Mouse (Mus musculus) cerebellum, postnatal 10 days (tissue): ENCODE measurements at regions not wholly inside any gene's neighbourhood (a gene's known extent, or its start where the extent isn't known, plus 50 kb on each side); places are given as distances from the start of the nearest gene placed in this dataset.

Experiments
- DNase-seq, 2 experiments: peaks; one replicate each; pipeline ENCODE4 v3.0.0; 2021; ENCODE audit warnings: mixed read lengths in 2 of 2

- no peak for DNase-seq
Observed at GRCm38 (mm10) chr16:87295727-87296126, 58.3 kb upstream of the N6amt1 start.

- DNase-seq = no peak
Observed at GRCm38 (mm10) chr16:87292826-87293225, 61.2 kb upstream of the N6amt1 start.

GRCm38 (mm10) chr16:87291716-87292115 lies 62.3 kb upstream of the N6amt1 start:
- no peak for DNase-seq

DNA sequence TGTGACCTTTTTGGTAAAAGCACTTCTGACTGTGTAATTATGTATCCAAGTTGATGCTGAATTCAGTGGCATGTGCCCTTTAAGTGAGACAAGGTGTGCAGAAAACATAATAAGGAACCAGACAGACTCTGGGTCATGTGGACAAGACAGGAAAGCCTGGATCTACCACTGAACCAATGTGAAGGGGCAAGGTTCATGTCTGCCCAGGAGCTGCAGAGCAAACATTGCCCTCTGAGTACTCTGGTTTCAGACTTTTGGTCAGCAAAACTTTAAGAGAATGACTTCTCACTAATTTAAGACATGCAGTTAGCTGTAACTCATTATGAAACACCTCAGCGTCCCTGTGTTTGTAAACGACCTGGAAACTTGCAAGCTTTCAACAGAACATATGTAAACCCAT lies 68.3 kb upstream of the N6amt1 start:
- DNase-seq = no peak

DNA sequence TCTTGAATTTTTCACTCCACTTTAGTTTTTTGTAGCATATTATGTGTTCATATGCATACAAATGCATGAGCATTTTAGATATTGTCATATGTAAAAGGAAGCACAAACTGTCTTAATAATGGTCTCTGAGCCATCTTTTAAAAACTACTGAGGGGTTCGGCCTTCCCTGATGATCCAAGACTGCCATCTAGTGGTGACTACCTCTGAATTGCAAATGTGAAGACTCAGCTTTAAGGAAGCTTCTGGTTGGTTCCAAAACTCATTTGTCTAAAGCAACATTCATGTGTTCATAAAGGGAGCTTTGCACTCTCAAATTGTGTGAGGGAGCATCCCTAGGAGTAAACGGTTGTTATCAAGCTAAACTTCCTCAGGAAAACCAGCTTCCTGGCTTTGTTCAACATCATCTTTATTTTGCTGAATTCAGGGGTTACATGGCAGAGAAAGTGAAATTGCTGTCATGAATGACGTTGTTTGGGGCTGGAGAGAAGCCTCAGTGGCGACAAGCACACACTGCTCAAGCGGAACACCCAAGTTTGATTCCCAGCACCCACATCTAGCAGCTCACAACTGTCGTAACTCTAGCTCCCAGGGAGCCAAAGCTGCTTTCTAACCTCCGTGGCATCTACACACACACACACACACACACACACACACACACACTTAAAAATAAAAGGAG lies 69.0 kb upstream of the N6amt1 start:
- DNase-seq = no peak

DNA sequence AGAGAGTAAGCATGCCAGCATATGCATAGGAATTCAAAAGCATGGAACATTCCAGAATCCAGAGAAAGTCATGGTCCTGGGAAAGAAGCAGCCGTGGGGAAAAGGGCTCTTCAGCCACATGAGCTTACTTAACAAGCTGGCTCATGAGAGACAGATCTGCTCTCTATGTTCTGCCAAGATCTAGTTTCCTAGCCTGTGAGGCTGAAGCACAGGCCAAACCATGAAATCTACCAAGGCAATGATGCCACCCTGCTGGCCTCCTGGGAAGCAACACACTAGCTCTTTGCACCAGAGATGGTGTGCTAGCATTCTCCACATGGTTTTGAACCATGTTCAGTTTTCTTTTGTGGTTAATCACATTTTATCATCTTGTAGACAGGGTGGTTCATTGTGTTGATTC lies 75.5 kb upstream of the N6amt1 start:
- DNase-seq = no peak

GRCm38 (mm10) chr16:87272363-87272762 lies 81.6 kb upstream of the N6amt1 start:
- DNase-seq = no peak

- no peak for DNase-seq
Observed at GRCm38 (mm10) chr16:87267954-87268804, 85.8 kb upstream of the N6amt1 start.

GRCm38 (mm10) chr16:87267517-87267916 lies 86.5 kb upstream of the N6amt1 start:
- DNase-seq = no peak

DNA sequence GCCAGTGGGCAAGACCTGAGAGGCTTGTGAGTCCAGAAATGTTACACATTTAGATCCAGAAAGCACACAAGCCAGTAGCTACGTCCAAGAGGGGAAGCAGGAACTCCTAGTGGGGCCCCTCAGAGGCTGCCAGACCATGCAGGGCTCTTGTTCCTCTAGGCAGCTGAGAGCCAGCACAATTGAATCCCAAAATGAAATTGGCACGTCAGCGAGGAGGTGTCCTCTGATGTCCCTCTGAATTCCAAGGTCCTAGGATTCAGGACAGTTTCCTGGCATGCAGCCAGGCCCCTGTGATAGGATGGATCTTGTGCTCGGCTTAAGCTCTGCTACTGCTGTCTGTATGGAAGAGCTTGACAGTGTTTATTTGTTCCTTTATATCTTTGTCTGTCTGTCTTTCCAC lies 90.4 kb upstream of the N6amt1 start:
- peak; percentile 86 to 88 for DNase-seq

DNA sequence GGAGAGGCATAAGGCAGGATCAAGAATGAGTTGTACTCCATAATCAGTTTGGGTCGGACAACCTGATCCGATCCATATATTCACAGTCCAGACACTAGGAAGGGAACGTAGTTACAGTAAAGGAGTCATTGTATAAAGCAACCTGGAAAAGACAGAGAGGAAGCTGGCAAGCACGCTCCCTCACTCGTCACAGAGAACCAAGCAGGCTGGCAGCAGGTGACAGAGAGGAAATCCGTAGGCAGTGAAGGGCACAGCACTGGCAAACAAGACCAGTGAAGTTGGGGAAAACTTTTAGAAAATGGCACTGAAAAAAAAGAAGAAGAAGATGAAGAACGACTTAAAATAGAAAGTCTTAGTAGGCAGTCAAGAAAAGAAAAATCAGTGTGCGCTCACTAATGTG lies 90.9 kb upstream of the N6amt1 start:
- DNase-seq = peak; percentile 50

GRCm38 (mm10) chr16:87262497-87262896 lies 91.5 kb upstream of the N6amt1 start:
- no peak for DNase-seq

GRCm38 (mm10) chr16:87261527-87261926 lies 92.5 kb upstream of the N6amt1 start:
- DNase-seq = peak; percentile 67 to 76

DNA sequence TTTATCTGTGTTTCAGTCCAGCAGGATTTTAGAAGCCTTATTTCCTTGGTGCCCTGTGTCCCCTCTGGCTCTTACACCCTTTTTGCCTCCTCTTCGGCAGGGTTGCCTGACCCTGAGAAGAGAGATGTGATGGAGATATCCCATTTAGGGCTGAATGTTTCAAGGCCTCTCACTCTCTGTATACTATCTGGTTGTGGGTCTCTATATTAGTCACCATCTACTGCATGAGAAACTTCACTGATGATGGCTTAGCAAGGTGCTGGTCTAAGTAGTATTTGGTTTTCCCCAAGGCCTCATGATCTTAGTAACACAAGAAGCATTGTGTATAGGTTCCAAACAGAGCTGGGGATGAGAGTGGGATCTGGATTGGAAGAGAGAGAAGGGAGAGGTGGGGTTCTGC lies 99.2 kb upstream of the N6amt1 start:
- no peak for DNase-seq

- DNase-seq = no peak
Observed at GRCm38 (mm10) chr16:87250531-87250930, 103.5 kb upstream of the N6amt1 start.

GRCm38 (mm10) chr16:87249903-87250302 lies 104.1 kb upstream of the N6amt1 start:
- DNase-seq = peak; percentile 53 to 65

GRCm38 (mm10) chr16:87248501-87249030 lies 105.4 kb upstream of the N6amt1 start:
- peak; percentile 70 to 74 for DNase-seq

DNA sequence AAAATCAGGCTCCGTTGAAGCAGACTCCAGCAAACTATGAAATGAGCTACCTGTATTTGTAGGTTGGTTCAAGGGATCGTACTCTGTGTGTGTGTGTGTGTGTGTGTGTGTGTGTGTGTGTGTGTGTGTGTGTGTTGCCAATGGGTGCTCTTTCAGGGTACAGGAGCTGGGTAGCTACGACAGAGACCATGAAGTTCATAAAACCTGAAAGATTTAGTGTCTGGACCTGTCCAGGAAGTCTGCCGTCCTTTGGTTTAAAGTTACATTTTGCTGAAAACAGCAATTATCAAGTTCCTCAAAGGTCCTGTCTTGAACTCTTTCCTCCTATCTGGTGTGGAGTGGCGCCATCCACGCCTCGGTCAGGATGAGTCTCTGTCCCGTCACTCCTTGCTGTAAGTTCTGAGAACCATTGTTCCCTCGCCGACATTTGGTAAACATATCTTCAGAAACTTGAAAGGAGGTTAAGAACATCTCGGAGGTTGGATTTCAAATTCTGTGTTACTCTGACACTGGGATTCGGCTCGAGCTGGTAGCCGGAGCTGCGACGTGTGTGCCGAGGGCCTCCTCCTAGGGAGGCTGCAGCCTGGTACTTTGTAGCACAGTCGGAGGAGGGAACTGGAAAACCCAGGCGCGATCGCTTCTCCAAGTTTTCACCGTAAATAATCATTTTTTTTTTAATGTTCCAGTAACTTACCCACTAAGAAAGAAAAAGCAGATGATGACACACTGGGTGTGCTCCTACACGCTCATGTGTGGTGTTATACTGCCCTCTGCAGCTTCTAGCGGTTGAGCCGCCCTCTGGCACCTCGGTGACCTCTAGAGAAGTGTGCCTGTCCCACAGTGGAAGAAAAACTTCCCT lies 107.8 kb upstream of the N6amt1 start:
- peak; percentile 73 to 78 for DNase-seq

DNA sequence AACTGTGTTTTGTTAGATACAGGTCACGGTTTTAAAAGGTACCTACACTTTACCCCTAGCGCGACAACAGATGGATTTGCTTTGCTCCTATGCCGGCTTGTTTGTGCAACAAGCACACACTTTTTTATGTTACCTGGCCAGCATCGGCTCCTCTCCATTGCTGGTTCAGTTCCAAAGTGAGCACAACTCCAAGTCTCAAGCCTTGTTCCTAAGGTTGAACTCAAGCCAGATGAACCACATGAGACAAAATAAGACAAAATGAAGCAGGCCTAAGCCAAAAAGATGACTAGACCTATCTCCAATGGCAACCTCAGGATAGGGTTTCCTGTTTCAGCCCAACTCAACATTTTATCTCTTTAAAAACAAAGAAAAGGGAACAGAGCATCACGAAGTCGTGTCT lies 108.5 kb upstream of the N6amt1 start:
- peak; percentile 59 to 65 for DNase-seq

GRCm38 (mm10) chr16:87242027-87242426 lies 112.0 kb upstream of the N6amt1 start:
- DNase-seq = no peak

- DNase-seq = no peak
Observed at GRCm38 (mm10) chr16:87239105-87239504, 114.9 kb upstream of the N6amt1 start.

GRCm38 (mm10) chr16:87234199-87234598 lies 119.8 kb upstream of the N6amt1 start:
- peak in 1 of 2 experiments; percentile 24 for DNase-seq

GRCm38 (mm10) chr16:87225595-87225994 lies 128.4 kb upstream of the N6amt1 start:
- no peak for DNase-seq
